Mouse (Mus musculus) heart, adult 2 months (tissue): ENCODE measurements around the gene Rhox3e.
"Not testable (repeated sequence)": the region's sequence is repeated elsewhere in the genome, so short reads cannot be mapped to it uniquely, and the experiment has no call there.

Experiments used
- CTCF ChIP-seq: fragments of 200-600 bp; IDR thresholded peaks from 2 replicates; pipeline ENCODE4 v1.8.1; 2022; ENCODE audit warnings: antibody characterized with exemption, mild to moderate bottlenecking, moderate library complexity
- POLR2A ChIP-seq: fragments of 200-500 bp; IDR thresholded peaks from 2 replicates; pipeline ENCODE4 v1.6.1; 2011; ENCODE audit warnings: mild to moderate bottlenecking, low read depth, low read length, control low read depth; ENCODE audit not compliant: insufficient read depth

- TF ChIP-seq POLR2A, CTCF: not testable (repeated sequence)
These were observed 30.8 kb downstream of the Rhox3e start for GRCm38 (mm10) chrX:37572638-37573037.
